Mouse (Mus musculus): Measurements from ENCODE around the gene Larp4. TPM values are rescaled to one million over a fixed set of nuclear protein-coding genes. Genes with fewer than 3 reads are reported as not detected.

The Larp4 gene
- polyA plus RNA-seq, 1 experiment from 2014 or later: 21.9 TPM

DNA sequence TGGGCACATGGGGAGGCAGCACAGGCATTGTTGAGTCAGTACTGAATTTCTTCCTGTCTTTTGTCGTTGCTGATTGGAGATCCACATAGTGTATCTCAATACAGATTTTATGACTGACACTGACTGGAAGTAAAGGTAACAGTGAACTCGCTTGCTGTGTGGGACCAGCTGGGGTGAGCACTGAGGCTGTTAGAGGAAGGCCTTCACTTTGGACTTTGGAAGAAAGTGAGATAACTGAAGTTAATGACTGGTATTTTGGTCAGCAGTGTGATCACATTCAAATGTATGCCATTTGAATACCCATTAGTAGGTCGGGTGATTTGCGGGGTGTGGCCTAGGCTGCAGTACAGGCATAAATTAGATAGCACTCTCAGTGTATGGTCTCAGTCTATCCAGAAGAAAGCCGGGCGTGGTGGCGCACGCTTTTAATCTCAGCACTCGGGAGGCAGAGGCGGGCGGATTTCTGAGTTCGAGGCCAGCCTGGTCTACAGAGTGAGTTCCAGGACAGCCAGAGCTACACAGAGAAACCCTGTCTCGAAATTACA lies 93.4 kb downstream of the Larp4 start:
- no peak for ATAC-seq (ENCODE audit: low read depth)
- H3K4me1 ChIP-seq (replicated peaks): peaks cover 58% of the 10 kb centered on the region
- H3K4me3 ChIP-seq: no peak overlapping the region
- WGBS: 93% methylated on average over 13 of the region's 13 CpGs
- no peaks in the 10 kb centered on the region for H3K9me3 ChIP-seq
- H3K36me3 ChIP-seq: no peaks in the 10 kb centered on the region
- no peak overlapping the region for H3K4me2 ChIP-seq
- no peaks in the 10 kb centered on the region for H3K27me3 ChIP-seq
- H3K27ac ChIP-seq (replicated peaks): no peak overlapping the region
- H3K9ac ChIP-seq: no peak overlapping the region

Other genes with a start within 250 kb of the Larp4 start
- gene Cox14, start 244.4 kb upstream of the Larp4 start, polyA plus RNA-seq (2015; fragmentation: Nextera tagmentation; extraction: Ambion mirVana): 170 and 181 TPM in 2 replicates
- gene Cers5, start 197.2 kb upstream of the Larp4 start, polyA plus RNA-seq (2015; fragmentation: Nextera tagmentation; extraction: Ambion mirVana): 77.2 and 77.6 TPM in 2 replicates
- 28.4 and 35.5 TPM in 2 replicates for gene Lima1, start 94.6 kb upstream of the Larp4 start, polyA plus RNA-seq (2015; fragmentation: Nextera tagmentation; extraction: Ambion mirVana)
- gene Fam186a, start 3.0 kb upstream of the Larp4 start, polyA plus RNA-seq (2015; fragmentation: Nextera tagmentation; extraction: Ambion mirVana): not detected in 2 replicates
- 18.4 and 18.5 TPM in 2 replicates for gene Dip2b, start 68.6 kb downstream of the Larp4 start, polyA plus RNA-seq (2015; fragmentation: Nextera tagmentation; extraction: Ambion mirVana)